Mouse (Mus musculus) frontal cortex, postnatal 36 days (tissue): Measurements from ENCODE around the gene Tceal5.
"Not testable (repeated sequence)": the region's sequence is repeated elsewhere in the genome, so short reads cannot be mapped to it uniquely, and the experiment has no call there.

Source experiments
- DNase-seq, 2 experiments: peaks; one replicate each; pipeline ENCODE4 v3.0.0; 2022; ENCODE audit warnings: low spot score in 2 of 2

Tceal5 gene

DNA sequence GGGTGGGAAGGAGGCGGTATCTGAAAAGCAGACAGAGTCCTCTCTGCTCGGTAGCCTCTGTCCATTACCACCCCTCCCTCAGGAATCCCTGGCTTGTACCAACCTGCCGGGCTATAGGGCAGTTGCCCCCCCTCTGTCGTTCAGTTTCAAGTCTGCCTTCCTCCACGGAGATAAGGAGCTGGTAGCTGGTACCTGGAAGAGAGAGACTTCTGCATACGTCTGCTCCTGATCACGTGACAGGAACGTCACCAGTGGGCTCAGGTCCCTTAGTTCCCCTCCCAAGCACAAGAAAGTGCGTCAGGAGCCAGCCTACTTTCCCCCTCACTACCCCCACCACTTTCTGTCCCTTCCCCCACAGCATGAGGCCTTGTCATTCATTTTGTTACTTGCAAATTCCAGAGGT lies at the start of gene Tceal5:
Gene Tceal5, minus strand, starts transcription at position 213 of the 403 bp plus-strand sequence.
- peak; percentile 54 to 68 for DNase-seq

DNA sequence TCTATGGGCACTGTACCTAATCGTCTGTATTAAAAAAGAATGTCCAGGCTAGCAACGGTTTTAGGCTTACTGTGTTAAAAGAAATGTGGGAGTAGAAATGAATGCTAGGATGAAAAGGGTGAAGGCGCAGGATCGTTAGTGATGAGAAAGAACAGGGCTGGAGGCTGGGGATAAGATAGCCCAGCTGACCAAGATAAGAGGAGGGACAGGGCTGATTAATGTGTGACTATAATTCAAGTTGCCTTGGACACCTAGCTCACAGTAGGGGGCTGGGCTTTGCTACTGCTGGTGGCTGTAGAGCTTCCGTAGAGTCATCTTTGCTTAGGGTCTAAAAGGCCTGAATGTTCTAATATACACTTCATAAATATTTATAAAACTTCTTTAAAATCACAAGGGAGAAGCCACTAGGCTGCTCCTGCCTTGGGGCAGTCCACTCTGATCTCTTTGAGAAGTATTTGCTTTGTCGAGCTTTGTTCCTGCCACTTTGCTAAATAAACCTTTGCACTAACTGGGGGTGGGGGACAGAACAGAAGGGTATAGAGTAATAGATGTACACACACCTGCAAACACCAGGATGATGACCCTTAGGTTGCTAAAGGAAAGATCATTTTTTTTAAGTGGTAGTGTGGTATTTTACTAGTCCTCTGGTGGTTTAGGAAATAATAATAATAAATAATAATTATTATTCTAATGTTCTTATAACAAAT lies 48.5 kb upstream of the Tceal5 start:
- DNase-seq, result no peak

DNA sequence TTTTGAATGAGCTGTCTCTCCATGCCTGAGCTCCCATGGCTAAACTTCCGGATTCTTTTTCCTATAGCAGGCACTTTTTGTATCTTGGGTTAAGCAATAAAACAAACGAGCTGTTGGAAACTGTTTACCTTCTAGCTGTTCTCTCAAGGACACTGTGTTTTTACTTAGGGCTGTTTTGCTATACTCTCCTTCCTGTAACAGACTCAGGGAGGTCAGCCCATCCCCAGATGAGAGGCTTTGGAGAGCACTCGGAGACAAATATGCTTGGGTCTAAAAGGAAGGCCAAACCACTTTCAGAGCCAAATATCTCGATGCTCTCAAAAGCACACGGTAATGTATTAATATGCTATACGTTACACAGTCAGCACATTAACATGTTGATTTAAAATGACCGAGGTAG lies 46.0 kb upstream of the Tceal5 start:
- DNase-seq, result no peak

DNA sequence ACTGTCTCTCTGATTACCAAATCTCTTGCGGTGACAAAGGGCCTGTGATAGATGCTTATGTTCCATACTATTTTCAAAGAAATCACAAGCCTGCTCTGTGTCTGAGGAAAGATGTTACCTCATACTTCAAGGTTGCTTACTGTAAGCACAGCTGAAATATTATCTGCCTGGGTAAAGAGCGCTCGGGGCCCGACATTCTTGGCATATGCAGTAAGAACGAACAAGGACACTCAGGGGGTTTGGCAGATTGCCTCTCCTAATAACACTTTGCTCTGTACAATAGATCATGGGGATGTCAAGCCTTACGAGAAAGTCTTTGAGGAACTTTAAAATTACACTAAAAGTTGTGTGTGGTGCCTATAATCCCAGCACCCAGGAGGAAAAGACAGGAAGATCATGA lies 45.1 kb upstream of the Tceal5 start:
- DNase-seq, result no peak

DNA sequence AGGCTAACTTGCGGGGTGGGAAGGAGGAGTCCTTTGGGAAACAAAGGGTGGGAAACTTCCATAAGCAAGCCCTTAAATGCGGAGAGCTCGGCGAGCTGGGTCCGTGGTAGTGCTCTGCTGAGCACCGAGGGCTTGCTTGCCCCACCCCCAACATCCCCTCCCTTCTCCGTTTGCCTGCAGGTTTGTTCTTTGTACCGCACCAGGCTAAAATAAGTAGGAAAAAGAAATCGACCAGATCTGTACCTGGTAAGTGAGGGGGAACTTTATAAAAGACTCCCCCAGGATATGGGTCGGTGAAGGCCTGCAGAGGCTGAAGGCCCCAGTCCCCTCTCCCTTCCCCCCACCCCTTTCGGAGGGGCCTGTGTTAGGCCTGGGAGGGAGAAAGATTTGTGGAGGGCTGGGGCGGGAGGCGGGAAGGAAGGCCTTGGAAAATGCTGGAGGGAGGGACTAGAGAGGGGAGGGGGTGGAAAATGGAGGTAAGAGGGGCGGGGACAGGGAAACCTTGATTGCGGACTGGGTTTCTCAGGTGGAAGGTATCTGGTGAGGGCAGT lies 41.9 kb upstream of the Tceal5 start:
- DNase-seq, result peak in 1 of 2 experiments; percentile 1

DNA sequence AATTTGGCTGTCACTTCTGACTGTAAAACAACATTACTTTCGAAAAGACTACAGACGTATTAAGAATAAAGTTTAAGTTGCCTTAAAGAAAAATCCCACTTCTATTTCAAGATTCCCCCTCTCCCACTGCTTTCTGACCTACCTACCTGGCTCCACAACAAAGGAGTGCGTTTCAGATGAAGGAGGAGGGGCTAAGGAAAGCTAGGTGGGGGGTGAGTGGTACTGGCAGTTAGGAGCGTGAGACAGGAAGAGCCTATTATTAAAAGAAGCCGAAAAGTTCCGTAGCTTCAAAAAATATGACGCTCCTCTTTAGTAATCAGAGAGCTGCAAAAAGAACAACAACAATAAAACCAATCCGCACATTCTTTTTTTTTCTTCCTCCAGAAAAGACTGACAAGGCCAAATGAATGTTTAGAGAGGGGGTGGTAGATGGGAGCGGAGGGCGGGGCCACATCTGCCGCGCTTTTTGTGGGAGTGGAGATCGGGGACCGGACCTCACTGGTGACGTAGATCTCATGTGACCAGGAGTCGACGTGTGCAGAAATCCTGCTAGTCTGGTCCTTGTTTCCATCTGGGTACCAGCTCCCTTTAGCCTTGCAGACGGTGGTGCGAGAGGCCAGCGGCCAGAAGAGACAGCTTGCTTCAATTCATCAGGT lies 41.0 kb upstream of the Tceal5 start, which contains the start of gene Tceal9:
Gene Tceal9, plus strand, starts transcription at position 506 of the 656 bp plus-strand sequence.
- peak; percentile 51 to 70 for DNase-seq

DNA sequence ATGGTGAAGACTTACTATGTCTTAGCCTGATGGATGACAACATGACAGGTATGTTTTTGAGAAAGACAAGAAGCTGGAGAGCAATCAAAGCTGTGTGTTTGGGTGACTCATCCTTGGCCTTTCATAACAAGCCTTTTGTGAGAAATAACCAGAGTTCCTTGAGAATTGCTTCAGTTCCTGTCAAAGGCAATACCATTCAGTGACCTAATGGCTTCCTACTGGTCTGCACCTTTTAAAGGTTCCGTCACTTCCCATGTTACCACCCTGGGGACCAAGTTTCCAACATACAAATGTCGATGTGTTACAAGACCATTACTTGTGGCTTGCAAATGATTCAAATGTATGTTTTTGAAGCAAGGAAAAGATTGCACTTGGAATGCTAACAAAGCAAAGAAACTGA lies 39.5 kb upstream of the Tceal5 start:
- DNase-seq, result no peak

DNA sequence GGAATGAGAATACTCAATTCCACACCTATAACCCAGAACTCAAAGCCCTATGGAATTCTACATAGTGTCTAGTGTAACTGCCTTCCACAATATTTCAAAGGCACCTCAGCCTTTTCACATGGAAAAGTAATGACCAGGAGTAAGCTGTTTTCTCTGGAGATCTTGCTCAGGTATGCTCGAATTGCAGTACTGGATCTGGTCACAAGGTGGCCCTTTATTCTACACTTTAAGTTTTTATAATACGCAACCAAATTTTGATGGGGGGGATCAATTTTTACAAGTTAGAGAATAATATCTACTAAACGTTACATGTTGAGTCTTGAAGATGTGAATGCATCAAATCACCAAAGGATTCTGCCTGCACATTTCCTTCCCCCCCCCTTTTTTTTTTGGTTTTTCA lies 34.4 kb upstream of the Tceal5 start:
- DNase-seq, result peak; percentile 7 to 48

DNA sequence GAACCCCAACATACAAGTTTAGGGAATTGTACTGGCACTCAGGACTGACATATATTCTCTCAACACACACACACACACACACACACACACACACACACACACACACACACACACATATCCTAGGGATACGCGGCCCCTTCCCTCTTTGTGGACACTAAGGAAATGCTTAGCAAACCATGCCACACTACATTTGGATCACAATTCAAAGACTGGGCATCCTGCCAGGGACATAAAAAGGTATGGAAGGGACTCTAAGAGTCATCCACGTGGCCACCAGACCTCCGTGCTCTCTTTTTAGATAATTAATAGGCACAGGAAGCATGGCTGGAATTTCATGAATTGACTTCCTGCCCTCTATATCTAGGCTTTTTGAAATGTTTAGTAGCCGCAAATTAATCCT lies 24.1 kb upstream of the Tceal5 start:
- no peak for DNase-seq

DNA sequence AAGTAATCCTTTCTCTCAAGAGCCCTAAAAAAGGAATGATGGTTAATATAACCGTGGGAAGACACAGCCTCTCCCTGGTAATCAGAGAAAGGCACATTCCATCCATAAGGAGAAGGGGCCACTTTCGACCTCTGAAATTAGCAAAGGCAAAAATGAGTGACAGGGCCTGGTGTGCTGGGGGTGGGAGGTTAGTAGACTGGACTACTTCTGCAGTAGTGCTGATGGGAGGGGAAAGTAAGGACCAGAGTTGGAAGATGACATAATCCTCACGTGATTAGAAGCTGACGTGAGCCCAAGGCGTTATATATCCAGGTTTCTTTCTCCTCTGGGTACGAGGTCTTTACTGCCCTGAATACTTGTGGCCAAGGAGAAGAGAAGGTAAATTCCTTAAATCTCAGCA lies 20.0 kb upstream of the Tceal5 start:
- no peak for DNase-seq

DNA sequence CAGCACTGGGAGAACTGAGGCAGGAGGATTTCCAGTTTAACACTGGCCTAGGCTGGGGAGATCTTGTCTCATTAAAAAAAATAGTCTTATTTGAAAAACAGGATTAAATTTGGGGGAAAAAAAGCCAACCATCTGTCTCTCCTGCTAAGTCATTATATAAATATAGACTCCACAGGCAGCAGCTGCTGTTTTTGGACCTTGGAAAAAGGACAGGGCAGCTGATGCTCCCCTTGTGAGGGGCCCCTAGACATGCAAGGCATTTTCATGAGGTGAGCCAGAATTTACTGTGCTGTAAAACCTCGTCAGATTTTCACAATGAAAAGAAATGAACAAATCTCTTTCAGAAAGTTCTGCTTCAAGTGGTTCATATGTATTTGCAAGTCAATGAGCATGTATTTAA lies 12.6 kb upstream of the Tceal5 start:
- DNase-seq, result no peak

DNA sequence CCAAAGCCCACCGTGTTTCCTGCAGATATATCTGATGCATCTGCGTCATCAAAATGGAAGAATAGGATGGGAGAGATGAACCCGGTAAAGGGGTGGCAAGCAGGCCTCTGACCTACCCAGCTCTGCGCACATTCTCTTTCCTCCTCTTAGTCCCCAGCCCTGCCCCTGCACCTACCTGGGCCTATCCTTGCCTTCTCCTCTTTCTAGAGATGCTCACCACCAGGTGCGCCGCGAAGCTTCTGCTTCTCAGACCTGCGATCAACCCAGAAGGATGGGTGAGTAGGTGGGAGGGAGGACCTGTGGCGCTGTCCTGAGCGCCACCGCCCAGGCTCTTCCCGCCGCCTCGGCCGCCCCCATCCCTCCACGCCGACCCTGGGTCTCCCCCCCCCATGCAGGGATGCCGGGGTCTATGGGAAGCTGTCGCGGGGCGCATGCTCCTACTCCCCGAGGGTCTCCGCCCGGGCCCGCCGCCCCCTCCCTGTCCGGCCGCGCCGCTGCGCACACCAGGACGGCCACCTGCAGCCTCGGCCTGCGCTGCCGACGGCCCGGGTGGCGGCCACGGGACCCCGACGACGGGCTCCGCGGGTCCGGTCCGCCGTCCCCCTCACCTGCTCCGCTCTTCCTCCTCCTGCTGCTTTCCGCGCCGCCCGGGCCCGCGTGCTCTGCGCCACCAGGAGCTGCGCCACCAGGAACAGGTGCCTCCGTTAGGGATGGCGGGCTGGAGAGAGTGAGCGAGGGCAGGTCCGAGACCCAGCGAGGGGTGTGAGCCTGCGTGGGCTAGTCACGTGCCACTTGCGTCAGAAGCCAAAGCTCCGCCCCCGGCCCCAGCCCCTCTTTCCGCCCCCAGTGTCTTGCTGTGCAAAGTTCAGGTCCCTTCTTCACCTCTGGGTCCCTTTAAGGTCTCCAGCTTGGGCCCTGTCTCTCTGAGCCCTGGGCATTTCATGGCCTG lies 11.3 kb upstream of the Tceal5 start, which contains the start of the genes Tceal7 and Bex1:
Gene Tceal7, plus strand, starts transcription at position 51 of the 949 bp plus-strand sequence.
Gene Bex1, minus strand, starts transcription at position 785 of the 949 bp plus-strand sequence.
- not testable (repeated sequence) for DNase-seq

DNA sequence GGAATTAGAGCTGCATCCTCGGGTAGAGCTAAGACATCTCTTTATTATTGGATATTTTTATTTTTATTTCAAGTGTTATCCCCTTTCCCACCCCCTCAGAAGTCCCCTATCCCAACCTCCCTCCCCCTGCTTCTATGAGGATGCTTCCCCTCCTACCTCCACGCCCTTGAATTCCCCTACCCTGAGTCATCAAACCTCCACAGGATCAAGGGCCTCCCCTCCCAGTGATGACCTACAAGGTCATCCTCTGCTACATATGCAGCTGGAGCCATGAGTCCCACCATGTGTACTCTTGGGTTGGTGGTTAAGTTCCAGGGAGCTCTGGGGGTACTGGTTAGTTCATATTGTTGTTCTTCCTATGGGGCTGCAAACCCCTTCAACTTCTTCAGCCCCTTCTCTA lies 9.7 kb upstream of the Tceal5 start:
- no peak for DNase-seq

DNA sequence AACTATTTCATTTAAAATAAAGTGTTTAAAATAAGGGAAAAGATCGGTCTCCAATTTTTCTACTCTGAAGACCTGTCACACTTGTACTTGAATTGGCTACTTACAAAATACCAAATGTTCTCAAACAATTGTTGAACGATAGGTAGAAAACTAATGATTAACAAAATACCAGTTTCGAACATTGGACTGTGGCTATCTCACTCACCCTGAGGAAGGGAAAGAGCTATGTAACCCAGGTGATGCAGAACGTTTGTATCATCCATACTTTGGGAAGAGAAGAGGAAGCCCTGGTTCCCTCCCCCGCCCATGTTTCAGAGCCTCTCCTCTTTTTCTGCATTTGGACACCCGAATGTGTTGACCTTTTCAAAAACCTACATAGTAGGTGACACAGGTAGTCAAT lies 730 bp upstream of the Tceal5 start:
- no peak for DNase-seq

DNA sequence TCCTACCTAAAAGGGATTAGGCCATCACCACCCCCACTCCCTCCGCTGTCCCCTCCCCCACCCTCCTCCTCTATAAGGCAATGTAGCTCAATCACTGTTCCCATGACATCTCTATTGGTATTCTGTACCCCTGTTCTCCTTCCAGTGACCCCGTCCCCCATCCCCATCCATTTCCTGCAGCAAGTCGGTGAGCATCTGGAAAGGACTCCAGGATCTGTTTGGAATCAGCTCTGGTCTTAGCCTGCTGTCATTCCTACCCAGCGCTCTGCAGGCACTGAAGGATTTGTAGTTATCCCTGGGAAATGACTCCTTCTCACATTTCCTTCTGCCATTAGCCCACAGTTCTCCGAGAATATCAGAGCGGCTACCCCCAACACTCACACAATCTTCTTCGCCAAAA lies 419 bp downstream of the Tceal5 start:
- no peak for DNase-seq

DNA sequence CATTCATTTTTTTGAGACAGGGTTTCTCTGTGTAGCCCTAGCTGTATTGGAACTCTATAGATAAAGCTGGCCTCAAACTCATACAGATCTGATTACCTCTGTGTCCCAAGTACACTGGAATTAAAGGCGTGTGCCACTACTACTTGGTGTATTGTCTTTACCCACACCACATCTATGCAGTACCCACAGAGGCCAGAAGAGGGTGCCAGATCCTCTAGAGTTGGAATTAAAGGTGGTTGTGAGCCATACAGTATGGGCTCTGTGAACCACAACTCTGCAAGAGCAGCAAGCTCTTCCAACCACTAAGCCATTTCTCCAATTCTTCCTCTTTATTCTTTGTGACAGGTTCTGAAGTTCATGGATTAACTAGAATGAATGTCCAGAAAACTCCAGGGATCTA lies 6.8 kb downstream of the Tceal5 start:
- no peak for DNase-seq

DNA sequence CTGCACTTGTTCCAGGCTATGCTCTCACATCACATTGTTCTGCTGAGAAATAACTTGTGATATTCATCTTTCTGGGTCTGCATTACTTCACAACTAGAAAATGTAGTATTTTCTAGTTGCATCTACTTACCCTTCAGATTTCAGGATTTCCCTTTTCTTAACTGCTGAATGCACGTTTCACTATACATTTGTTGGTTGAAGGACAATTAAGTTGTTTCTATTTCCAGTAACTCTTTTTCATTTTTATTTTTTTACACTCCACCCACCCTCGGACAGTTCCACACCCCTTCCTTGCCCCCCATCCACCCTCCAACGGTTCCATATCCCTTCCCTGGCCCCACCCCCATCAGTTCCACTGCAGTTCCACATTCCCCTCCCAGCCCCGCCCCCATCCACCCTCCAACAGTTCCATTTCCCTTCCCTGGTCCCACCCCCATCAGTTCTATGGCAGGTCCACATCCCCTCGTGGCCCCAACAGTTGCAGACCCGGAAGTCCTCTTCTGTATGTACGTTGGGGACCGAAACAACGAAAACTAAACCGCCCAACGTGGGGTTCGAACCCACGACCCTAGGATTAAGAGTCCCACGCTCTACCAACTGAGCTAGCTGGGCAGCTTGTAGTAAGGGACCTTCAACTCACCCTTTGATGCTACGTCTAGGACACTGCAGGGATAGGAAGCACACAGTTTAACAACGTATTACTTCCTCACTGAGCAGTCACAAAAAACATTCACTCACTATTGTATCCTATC lies 8.3 kb downstream of the Tceal5 start:
- DNase-seq, result no peak

DNA sequence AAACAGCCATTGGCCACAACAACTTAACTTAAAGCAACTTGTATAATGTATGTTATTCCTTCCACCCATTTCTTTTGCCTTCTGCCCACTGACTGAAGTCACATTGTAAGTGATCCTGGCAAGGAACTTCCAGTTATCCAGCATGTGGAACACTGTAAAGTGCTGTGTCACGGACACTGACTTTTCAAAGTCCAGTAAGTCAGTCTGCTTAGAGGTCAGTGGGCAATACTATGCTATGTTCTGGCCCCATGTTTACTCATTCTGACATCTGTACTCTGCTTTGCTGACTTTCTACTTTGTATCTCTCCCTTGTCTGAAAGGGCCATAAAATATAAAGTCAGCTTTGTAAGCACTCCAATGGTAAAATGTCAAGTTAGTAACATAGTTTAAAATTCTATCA lies 20.6 kb downstream of the Tceal5 start:
- no peak for DNase-seq

DNA sequence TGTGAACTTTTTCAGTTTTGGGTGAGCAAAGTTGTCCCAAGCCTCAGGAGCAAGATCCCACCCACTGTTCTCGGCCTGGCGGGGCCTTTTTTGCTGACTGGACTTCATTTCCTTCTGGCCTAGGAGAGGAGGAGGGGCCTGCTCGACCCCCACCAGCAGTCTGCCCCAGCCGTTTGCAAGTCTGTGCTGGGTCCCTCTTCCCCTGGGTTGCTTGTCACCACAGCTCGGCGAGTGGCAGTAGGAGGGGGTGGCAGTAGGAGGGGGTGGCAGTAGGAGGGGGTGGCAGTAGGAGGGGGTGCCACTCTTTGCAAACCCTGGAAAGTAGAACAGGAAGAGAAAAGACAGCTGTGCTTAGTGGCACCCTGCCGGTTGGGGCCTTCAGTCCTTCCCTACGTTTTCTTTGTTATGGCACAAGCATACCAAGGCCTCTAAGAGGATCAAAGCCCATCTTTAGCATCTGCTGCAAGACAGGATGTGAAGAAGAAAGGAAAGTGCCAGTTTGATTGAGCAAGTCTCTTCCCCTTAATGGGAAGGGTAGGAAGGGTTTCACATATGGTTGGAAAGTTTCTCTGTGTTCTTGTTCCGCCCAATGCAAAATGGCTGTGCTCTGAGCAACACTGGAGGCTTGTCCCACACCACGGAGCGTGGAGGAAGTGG lies 22.7 kb downstream of the Tceal5 start:
- DNase-seq, result no peak

DNA sequence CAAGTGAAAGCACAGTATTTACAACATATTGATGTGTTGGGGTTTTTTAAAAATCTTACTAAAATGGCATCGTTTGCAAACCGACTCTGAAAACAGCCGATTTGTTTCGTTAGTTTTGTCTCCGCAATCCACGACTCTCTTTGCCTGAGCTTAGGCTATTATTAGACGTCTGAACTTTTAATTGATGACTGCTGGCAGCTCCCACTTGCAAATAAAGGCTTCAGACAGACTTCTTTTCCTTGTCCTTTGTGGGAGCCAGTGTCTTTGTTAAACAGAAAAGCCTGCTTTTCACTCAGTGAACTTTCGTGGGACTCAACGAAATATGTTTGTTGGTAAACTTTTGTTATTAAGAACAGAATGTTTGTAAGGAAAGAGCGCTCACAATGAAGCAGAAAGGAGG lies 30.9 kb downstream of the Tceal5 start:
- DNase-seq, result no peak

DNA sequence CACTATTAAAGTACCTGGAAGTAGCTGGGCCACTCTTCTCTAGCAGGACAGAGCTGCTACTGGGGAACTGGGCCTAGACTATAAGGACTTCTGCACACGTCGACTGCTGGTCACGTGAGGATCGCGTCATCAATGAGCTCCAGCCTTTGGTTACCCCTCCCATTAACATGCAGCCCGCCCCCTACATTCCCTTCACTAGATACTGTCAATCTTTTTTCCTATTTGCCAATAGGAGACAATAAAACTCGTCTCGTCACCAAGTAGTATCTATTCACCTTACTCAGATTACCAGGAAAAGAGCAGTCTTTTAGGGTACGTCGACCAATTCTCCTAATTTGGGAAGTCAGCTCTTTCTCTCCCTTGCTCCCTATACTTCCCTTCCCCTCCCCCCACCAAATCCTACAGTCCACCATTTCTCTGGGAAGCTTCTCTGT lies 31.5 kb downstream of the Tceal5 start, which contains the start of gene Tceal8:
Gene Tceal8, minus strand, starts transcription at position 225 of the 434 bp plus-strand sequence.
- DNase-seq, result peak; percentile 55 to 76
